In the genomic region with DNA sequence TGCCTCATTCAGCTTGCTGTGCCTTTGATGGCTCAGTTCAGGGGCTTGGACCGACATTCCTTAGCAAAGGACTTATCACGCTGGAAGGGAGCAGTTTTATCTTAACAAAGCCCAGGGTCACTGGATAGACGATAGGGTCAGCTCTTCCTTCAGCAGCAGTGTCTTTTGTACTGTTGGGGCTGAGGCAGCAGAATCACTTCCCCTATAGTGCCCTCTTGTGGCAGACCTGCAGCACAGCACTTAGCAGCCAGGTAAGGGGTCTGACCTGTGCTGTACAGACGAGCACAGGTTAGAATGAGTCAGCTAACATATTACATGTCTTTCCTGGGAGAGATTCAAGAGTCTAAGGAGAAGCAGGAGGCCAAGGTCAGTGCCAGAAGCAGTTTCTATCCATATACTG, we compare ENCODE assay signal across 7 mouse cellular contexts. TPM values are rescaled to one million over a fixed set of nuclear protein-coding genes. Genes with fewer than 3 reads are reported as not detected.
DNase-seq lines count a peak whose midpoint lies in the region; ATAC-seq and TF ChIP-seq lines count a peak whose summit lies in the region.

No protein-coding gene starts in this region.

- WGBS in bone marrow, adult 2 months, result 26% methylated on average over 4 of the region's 4 CpGs
- WGBS in forebrain, embryonic 10.5 days, result 7% methylated on average over 4 of the region's 4 CpGs
- 4% methylated on average over 4 of the region's 4 CpGs for WGBS in midbrain, embryonic 13.5 days
- WGBS in stomach, postnatal 0 days, result 6% methylated on average over 4 of the region's 4 CpGs

- no peaks in the 10 kb centered on the region for H3K27me3 ChIP-seq in testis, adult 2 months (ENCODE audit: control insufficient read depth, insufficient read depth, low read length)
- H3K27me3 ChIP-seq in forebrain, embryonic 10.5 days (ENCODE audit: poor library complexity, severe bottlenecking), result no peaks in the 10 kb centered on the region
- no peaks in the 10 kb centered on the region for H3K27me3 ChIP-seq in midbrain, embryonic 13.5 days
- no peaks in the 10 kb centered on the region for H3K27me3 ChIP-seq in stomach, postnatal 0 days (ENCODE audit: control insufficient read depth, insufficient read depth, low read length)

- H3K4me3 ChIP-seq in testis, adult 2 months (ENCODE audit: control insufficient read depth, low read depth, low read length), result no peak overlapping the region
- H3K4me3 ChIP-seq in bone marrow, adult 2 months (replicated peaks; ENCODE audit: control insufficient read depth, low read depth, low read length), result no peak overlapping the region
- no peak overlapping the region for H3K4me3 ChIP-seq in forebrain, embryonic 10.5 days
- no peak overlapping the region for H3K4me3 ChIP-seq in midbrain, embryonic 13.5 days (replicated peaks)
- H3K4me3 ChIP-seq in stomach, postnatal 0 days (ENCODE audit: low read depth, low read length), result no peak overlapping the region

- no peaks in the 10 kb centered on the region for H3K9me3 ChIP-seq in forebrain, embryonic 10.5 days
- H3K9me3 ChIP-seq in midbrain, embryonic 13.5 days, result no peaks in the 10 kb centered on the region
- H3K9me3 ChIP-seq in stomach, postnatal 0 days (ENCODE audit: control insufficient read depth, low read length), result no peaks in the 10 kb centered on the region

- ATAC-seq in midbrain, embryonic 13.5 days, result peak; percentile 87
- ATAC-seq in stomach, postnatal 0 days (ENCODE audit: low FRiP score, low TSS enrichment), result peak; percentile 63; the same call in 1 of the 2 replicates

- no peaks in the 10 kb centered on the region for H3K4me1 ChIP-seq in testis, adult 2 months (ENCODE audit: control insufficient read depth, insufficient read depth, low read length)
- H3K4me1 ChIP-seq in bone marrow, adult 2 months (ENCODE audit: control insufficient read depth, insufficient read depth, low read length), result no peaks in the 10 kb centered on the region
- H3K4me1 ChIP-seq in forebrain, embryonic 10.5 days, result no peaks in the 10 kb centered on the region
- H3K4me1 ChIP-seq in midbrain, embryonic 13.5 days (replicated peaks), result peaks cover 3% of the 10 kb centered on the region; the same call in 1 of the 2 replicates
- H3K4me1 ChIP-seq in stomach, postnatal 0 days (replicated peaks; ENCODE audit: control insufficient read depth, insufficient read depth), result no peaks in the 10 kb centered on the region

- peak; percentile 92; the same call in 1 of the 2 replicates for TF ChIP-seq CTCF in testis, adult 2 months (IDR thresholded peaks at IDR 0.05; ENCODE audit: control insufficient read depth, insufficient read depth, insufficient replicate concordance, low read depth, low read length)
- TF ChIP-seq CTCF in bone marrow, adult 2 months (IDR thresholded peaks at IDR 0.05; ENCODE audit: control insufficient read depth, insufficient read depth, low read length), result peak; percentile 94
- TF ChIP-seq CTCF in stomach, postnatal 0 days (IDR thresholded peaks at IDR 0.05; ENCODE audit: low read depth), result peak; percentile 93

- TF ChIP-seq EP300 in stomach, postnatal 0 days (optimal IDR thresholded peaks at IDR 0.05), result no peak

- TF ChIP-seq POLR2A in testis, adult 2 months (IDR thresholded peaks at IDR 0.05; ENCODE audit: control insufficient read depth, low read depth, low read length), result no peak
- TF ChIP-seq POLR2A in bone marrow, adult 2 months (IDR thresholded peaks at IDR 0.05; ENCODE audit: borderline replicate concordance, control insufficient read depth, low read depth, low read length), result no peak

- no peak overlapping the region for H3K9ac ChIP-seq in midbrain, embryonic 13.5 days (replicated peaks)
- H3K9ac ChIP-seq in stomach, postnatal 0 days (ENCODE audit: low read length), result no peak overlapping the region

- no peak for DNase-seq in testis, postnatal 10 days (ENCODE audit: low spot score)
- peak; percentile 41 for DNase-seq in forebrain, embryonic 10.5 days (ENCODE audit: extremely low spot score, low spot score)
- peak; percentile 41 to 57 for DNase-seq in kidney, postnatal 4 days
- DNase-seq in stomach, postnatal 0 days (ENCODE audit: low spot score), result peak; percentile 46

- H3K4me2 ChIP-seq in midbrain, embryonic 13.5 days (replicated peaks), result no peak overlapping the region
- no peak overlapping the region for H3K4me2 ChIP-seq in stomach, postnatal 0 days (replicated peaks; ENCODE audit: low read depth)

- peaks cover 2% of the 10 kb centered on the region; the same call in 1 of the 2 replicates for H3K36me3 ChIP-seq in testis, adult 2 months (ENCODE audit: control insufficient read depth, insufficient read depth, low read length)
- H3K36me3 ChIP-seq in forebrain, embryonic 10.5 days (replicated peaks), result peaks cover 83% of the 10 kb centered on the region
- H3K36me3 ChIP-seq in midbrain, embryonic 13.5 days, result peaks cover 55% of the 10 kb centered on the region
- peaks cover 11% of the 10 kb centered on the region; the same call in 1 of the 2 replicates for H3K36me3 ChIP-seq in stomach, postnatal 0 days (ENCODE audit: control insufficient read depth, insufficient read depth, low read length)

- H3K27ac ChIP-seq in testis, adult 2 months (ENCODE audit: control insufficient read depth, insufficient read depth, low read depth, low read length), result no peak overlapping the region
- H3K27ac ChIP-seq in bone marrow, adult 2 months (ENCODE audit: control insufficient read depth, insufficient read depth, low read depth, low read length, poor library complexity), result no peak overlapping the region
- no peak overlapping the region for H3K27ac ChIP-seq in forebrain, embryonic 10.5 days
- no peak overlapping the region for H3K27ac ChIP-seq in midbrain, embryonic 13.5 days
- no peak overlapping the region for H3K27ac ChIP-seq in stomach, postnatal 0 days (replicated peaks)

RNA-seq across cellular contexts. Expression of gene Ppp1r32, which starts 19.8 kb away (rescaled TPM):
- polyA plus RNA-seq in testis, adult 2 months (2012; rRNA removed), result 398 and 401 TPM in 2 replicates
- polyA plus RNA-seq in bone marrow, adult 2 months (2011; ENCODE audit: insufficient read depth, insufficient read length, low replicate concordance, missing spikeins), result 1.00 and 2.9 TPM in 2 replicates
- 0.16 and 0.24 TPM in 2 replicates for polyA plus RNA-seq in forebrain, embryonic 10.5 days (2016; fragmentation: Nextera tagmentation; extraction: Ambion mirVana)
- 1.0 and 1.6 TPM in 2 replicates for polyA plus RNA-seq in midbrain, embryonic 13.5 days (2015; fragmentation: Nextera tagmentation; extraction: Ambion mirVana)
- polyA plus RNA-seq in stomach, postnatal 0 days (2015; fragmentation: Nextera tagmentation; extraction: Ambion mirVana), result 0.15 and 0.16 TPM in 2 replicates

RNA-seq across cellular contexts. Expression of gene Cpsf7, which starts 22.5 kb away (rescaled TPM):
- polyA plus RNA-seq in testis, adult 2 months (2012; rRNA removed), result 30.4 and 33.1 TPM in 2 replicates
- polyA plus RNA-seq in bone marrow, adult 2 months (2011; ENCODE audit: insufficient read depth, insufficient read length, low replicate concordance, missing spikeins), result 46.7 and 87.1 TPM in 2 replicates
- polyA plus RNA-seq in forebrain, embryonic 10.5 days (2016; fragmentation: Nextera tagmentation; extraction: Ambion mirVana), result 57.3 and 57.6 TPM in 2 replicates
- 56.9 and 57.8 TPM in 2 replicates for polyA plus RNA-seq in midbrain, embryonic 13.5 days (2015; fragmentation: Nextera tagmentation; extraction: Ambion mirVana)
- 12.5 and 16.7 TPM in 2 replicates for polyA plus RNA-seq in stomach, postnatal 0 days (2015; fragmentation: Nextera tagmentation; extraction: Ambion mirVana)

RNA-seq across cellular contexts. Expression of gene Sdhaf2, which starts 23.4 kb away (rescaled TPM):
- polyA plus RNA-seq in testis, adult 2 months (2012; rRNA removed), result 11.6 and 16.6 TPM in 2 replicates
- polyA plus RNA-seq in bone marrow, adult 2 months (2011; ENCODE audit: insufficient read depth, insufficient read length, low replicate concordance, missing spikeins), result 23.6 and 31.2 TPM in 2 replicates
- polyA plus RNA-seq in forebrain, embryonic 10.5 days (2016; fragmentation: Nextera tagmentation; extraction: Ambion mirVana), result 64.4 and 65.8 TPM in 2 replicates
- 63.3 and 63.5 TPM in 2 replicates for polyA plus RNA-seq in midbrain, embryonic 13.5 days (2015; fragmentation: Nextera tagmentation; extraction: Ambion mirVana)
- 37.4 and 38.9 TPM in 2 replicates for polyA plus RNA-seq in stomach, postnatal 0 days (2015; fragmentation: Nextera tagmentation; extraction: Ambion mirVana)

RNA-seq across cellular contexts. Expression of gene Lrrc10b, which starts 45.3 kb away (rescaled TPM):
- 27.1 and 28.9 TPM in 2 replicates for polyA plus RNA-seq in testis, adult 2 months (2012; rRNA removed)
- polyA plus RNA-seq in bone marrow, adult 2 months (2011; ENCODE audit: insufficient read depth, insufficient read length, low replicate concordance, missing spikeins), result not detected in 2 replicates
- polyA plus RNA-seq in forebrain, embryonic 10.5 days (2016; fragmentation: Nextera tagmentation; extraction: Ambion mirVana), result 0.44 and 0.45 TPM in 2 replicates
- 0.71 and 0.76 TPM in 2 replicates for polyA plus RNA-seq in midbrain, embryonic 13.5 days (2015; fragmentation: Nextera tagmentation; extraction: Ambion mirVana)
- polyA plus RNA-seq in stomach, postnatal 0 days (2015; fragmentation: Nextera tagmentation; extraction: Ambion mirVana), result 2.8 and 3.3 TPM in 2 replicates

RNA-seq across cellular contexts. Expression of gene Tmem216, which starts 53.5 kb away (rescaled TPM):
- 37.4 and 39.5 TPM in 2 replicates for polyA plus RNA-seq in testis, adult 2 months (2012; rRNA removed)
- polyA plus RNA-seq in bone marrow, adult 2 months (2011; ENCODE audit: insufficient read depth, insufficient read length, low replicate concordance, missing spikeins), result 18.5 and 25.1 TPM in 2 replicates
- 67.1 TPM in 2 replicates for polyA plus RNA-seq in forebrain, embryonic 10.5 days (2016; fragmentation: Nextera tagmentation; extraction: Ambion mirVana)
- polyA plus RNA-seq in midbrain, embryonic 13.5 days (2015; fragmentation: Nextera tagmentation; extraction: Ambion mirVana), result 56.1 and 58.6 TPM in 2 replicates
- polyA plus RNA-seq in stomach, postnatal 0 days (2015; fragmentation: Nextera tagmentation; extraction: Ambion mirVana), result 23.3 and 23.9 TPM in 2 replicates

Comparison
In these comparisons a context has a peak if more than half of its experiments do, and no peak if none do; other contexts are left out.
1. RNA of gene Ppp1r32, which starts 19.8 kb away (polyA plus RNA-seq): 398 to 401 TPM in testis, adult 2 months; 1.0 to 1.6 TPM in midbrain, embryonic 13.5 days, 1.00 to 2.9 TPM in bone marrow, adult 2 months, 0.16 to 0.24 TPM in forebrain, embryonic 10.5 days and 0.15 to 0.16 TPM in stomach, postnatal 0 days; every median in the first group is over 100 times any median in the second.
2. Peak in every context shown above with its lines, with median percentiles within 50 percentile points of each other: CTCF ChIP-seq.